Mouse (Mus musculus) olfactory bulb, adult 2 months (tissue): ENCODE measurements around the gene Syne4.
A peak's percentile ranks its signal among the peaks of the same experiment; 100 is the strongest.

Source experiments
- CTCF ChIP-seq: fragments of 200-500 bp; IDR thresholded peaks from 2 replicates; pipeline ENCODE4 v1.5.1; 2012; ENCODE audit warnings: low read depth, mild to moderate bottlenecking, low read length, moderate library complexity; ENCODE audit not compliant: insufficient read depth
- POLR2A ChIP-seq: fragments of 200-500 bp; IDR thresholded peaks from 2 replicates; pipeline ENCODE4 v1.6.1; 2012; ENCODE audit warnings: mild to moderate bottlenecking, low read depth, low read length, moderate library complexity; ENCODE audit not compliant: insufficient read depth

GRCm38 (mm10) chr7:30331887-30332286, 17.3 kb downstream of the Syne4 start:
- TF ChIP-seq CTCF (peak; percentile 47), POLR2A (no peak)
